Mouse (Mus musculus) liver, embryonic 11.5 days (tissue): ENCODE measurements at regions not wholly inside any gene's neighbourhood (a gene's known extent, or its start where the extent isn't known, plus 50 kb on each side); places are given as distances from the start of the nearest gene placed in this dataset.

ENCODE experiments used
- ATAC-seq: fragments of 200-750 bp; cut with Nextera tagmentation; replicated peaks from 2 replicates; pipeline ENCODE4 v1.8.0; 2017; ENCODE audit warnings: moderate number of reproducible peaks, mild to moderate bottlenecking, moderate TSS enrichment, moderate library complexity; ENCODE audit not compliant: low FRiP score
- DNase-seq: peaks from one replicate; pipeline ENCODE4 v3.0.0-alpha.2; 2017; ENCODE audit warnings: low spot score
- H3K27ac ChIP-seq: fragments of 300-500 bp; sonication (generic); 2 replicates; pipeline ENCODE4 v1.5.1; 2014; ENCODE audit warnings: mild to moderate bottlenecking, low read depth, low read length, control low read depth
- H3K27me3 ChIP-seq: fragments of 300-500 bp; sonication (generic); replicated peaks from 2 replicates; pipeline ENCODE4 v1.6.1; 2014; ENCODE audit warnings: low read length, mixed read lengths; ENCODE audit not compliant: control insufficient read depth, insufficient read depth
- H3K36me3 ChIP-seq: fragments of 300-500 bp; sonication (generic); 2 replicates; pipeline ENCODE4 v1.6.1; 2014; ENCODE audit warnings: mild to moderate bottlenecking, low read length, moderate library complexity, mixed read lengths; ENCODE audit not compliant: control insufficient read depth, insufficient read depth
- H3K4me1 ChIP-seq: fragments of 300-500 bp; sonication (generic); replicated peaks from 2 replicates; pipeline ENCODE4 v1.6.1; 2014; ENCODE audit warnings: low read length, mixed read lengths; ENCODE audit not compliant: control insufficient read depth, insufficient read depth
- H3K4me2 ChIP-seq: fragments of 300-500 bp; sonication (generic); 2 replicates; pipeline ENCODE4 v1.6.1; 2014; ENCODE audit warnings: mild to moderate bottlenecking, control low read depth, moderate library complexity
- H3K4me3 ChIP-seq: fragments of 300-500 bp; sonication (generic); 2 replicates; pipeline ENCODE4 v1.5.1; 2014; ENCODE audit warnings: low read depth, low read length, control low read depth
- H3K9ac ChIP-seq: fragments of 300-500 bp; sonication (generic); 2 replicates; pipeline ENCODE4 v1.6.1; 2014; ENCODE audit warnings: low read depth, low read length, control low read depth
- H3K9me3 ChIP-seq: fragments of 300-500 bp; sonication (generic); 2 replicates; pipeline ENCODE4 v1.6.1; 2016; ENCODE audit warnings: low read length, inconsistent platforms, mixed read lengths; ENCODE audit not compliant: control insufficient read depth
- WGBS: fragments of 180-500 bp; shearing (Covaris S2); extraction: QIAGEN DNeasy Blood & Tissue Kit; methylation state at CpG from one replicate; pipeline ENCODE4 v1.1.7; 2014; 5-methylcytosine and 5-hydroxymethylcytosine counted together

GRCm38 (mm10) chr15:68363058-68363735 is 1862.5 kb upstream of the Lrrc6 start:
- H3K4me1 ChIP-seq, result peaks cover 9% of the 10 kb centered on the region; the same call in 1 of the 2 replicates
- H3K9me3 ChIP-seq, result no peaks in the 10 kb centered on the region
- H3K36me3 ChIP-seq, result no peaks in the 10 kb centered on the region
- DNase-seq (peak; percentile 97), ATAC-seq (peak; percentile 95)
- peak overlapping the region; percentile 90 for H3K27ac ChIP-seq
- H3K4me3 ChIP-seq, result peak overlapping the region; percentile 85
- WGBS, result under 1% methylated on average over 61 of the region's 72 CpGs
- peak overlapping the region; percentile 76 for H3K4me2 ChIP-seq
- peak overlapping the region; percentile 70 for H3K9ac ChIP-seq
- no peaks in the 10 kb centered on the region for H3K27me3 ChIP-seq

DNA sequence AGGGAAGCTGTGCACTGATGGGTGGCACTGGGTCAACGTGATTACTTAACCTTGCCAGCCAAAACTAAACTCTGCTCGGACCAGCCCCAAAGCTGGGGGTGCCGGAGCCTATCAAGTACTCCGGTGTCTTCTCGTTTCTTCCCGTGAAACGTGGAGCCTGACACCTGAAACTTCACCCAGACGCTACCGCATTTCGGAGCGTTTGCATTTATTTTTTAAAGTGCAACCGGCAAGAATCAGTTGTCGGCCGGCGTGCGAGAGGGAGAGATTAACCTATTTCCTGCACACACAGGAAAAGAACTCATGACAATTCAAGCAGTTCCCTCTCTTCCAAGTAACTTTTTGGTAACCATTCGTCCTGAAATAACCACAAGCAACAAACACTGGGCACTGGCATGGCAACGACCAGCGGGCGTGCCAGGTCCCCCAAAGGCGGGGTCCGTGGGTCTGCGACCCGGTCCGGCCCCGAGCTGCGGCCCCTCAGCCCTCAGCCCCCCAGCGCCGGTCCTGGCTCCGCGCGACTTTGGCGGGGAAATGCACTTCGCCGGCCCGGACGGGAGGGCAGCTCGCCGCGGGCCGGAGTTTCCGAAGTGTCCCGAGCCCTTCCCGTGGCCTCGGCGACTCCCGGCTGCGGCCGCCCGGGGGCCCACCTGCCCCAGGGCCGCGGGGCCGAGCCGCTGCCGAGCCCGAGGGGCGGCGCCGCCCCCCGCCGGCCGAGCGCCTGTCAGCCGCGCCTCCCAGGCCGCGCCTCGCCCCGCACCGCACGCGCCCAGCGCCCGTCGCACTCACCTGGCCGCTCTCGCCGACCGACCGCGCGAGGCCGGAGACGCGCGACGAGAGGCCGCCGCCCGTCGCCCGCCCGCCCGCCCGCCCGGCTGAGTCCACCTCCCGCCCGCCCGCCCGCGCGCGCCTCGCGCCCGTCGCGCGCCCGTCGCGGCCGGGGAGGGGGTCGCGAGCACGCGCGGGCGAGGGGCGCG is 1861.7 kb upstream of the Lrrc6 start:
- H3K4me1 ChIP-seq, result peaks cover 9% of the 10 kb centered on the region; the same call in 1 of the 2 replicates
- H3K9me3 ChIP-seq, result no peaks in the 10 kb centered on the region
- ATAC-seq (peak; percentile 49), DNase-seq (peak; percentile 64)
- peak overlapping the region; percentile 85 for H3K4me3 ChIP-seq
- H3K4me2 ChIP-seq, result peak overlapping the region; percentile 76
- H3K27me3 ChIP-seq, result no peaks in the 10 kb centered on the region
- under 1% methylated on average over 63 of the region's 121 CpGs for WGBS
- H3K9ac ChIP-seq, result peak overlapping the region; percentile 70
- H3K27ac ChIP-seq, result peak overlapping the region; percentile 90
- no peaks in the 10 kb centered on the region for H3K36me3 ChIP-seq

GRCm38 (mm10) chr15:68360956-68361908 is 1860.5 kb upstream of the Lrrc6 start:
- Histone ChIP-seq H3K9me3 (no peaks in the 10 kb centered on the region), H3K4me1 (peaks cover 9% of the 10 kb centered on the region; the same call in 1 of the 2 replicates), H3K27me3 (no peaks in the 10 kb centered on the region), H3K27ac (no peak overlapping the region), H3K9ac (peak overlapping the region; percentile 70), H3K4me3 (peak overlapping the region; percentile 85), H3K4me2 (peak overlapping the region; percentile 76), H3K36me3 (no peaks in the 10 kb centered on the region)
- WGBS, result 40% methylated on average over 6 of the region's 6 CpGs
- no peak for ATAC-seq
- no peak for DNase-seq

GRCm38 (mm10) chr15:68359496-68359895 is 1858.8 kb upstream of the Lrrc6 start:
- DNase-seq (no peak), ATAC-seq (no peak)
- no peak overlapping the region for H3K4me2 ChIP-seq
- no peak overlapping the region for H3K27ac ChIP-seq
- WGBS, result 78% methylated on average over 3 of the region's 3 CpGs
- no peak overlapping the region for H3K4me3 ChIP-seq
- no peaks in the 10 kb centered on the region for H3K36me3 ChIP-seq
- H3K27me3 ChIP-seq, result no peaks in the 10 kb centered on the region
- no peak overlapping the region for H3K9ac ChIP-seq
- H3K9me3 ChIP-seq, result no peaks in the 10 kb centered on the region
- peaks cover 9% of the 10 kb centered on the region; the same call in 1 of the 2 replicates for H3K4me1 ChIP-seq

GRCm38 (mm10) chr15:68355957-68356356 is 1855.2 kb upstream of the Lrrc6 start:
- WGBS, result 68% methylated on average over 1 of the region's 1 CpGs
- Histone ChIP-seq H3K9me3 (no peaks in the 10 kb centered on the region), H3K4me2 (no peak overlapping the region), H3K27ac (no peak overlapping the region), H3K36me3 (no peaks in the 10 kb centered on the region), H3K9ac (no peak overlapping the region), H3K4me3 (no peak overlapping the region), H3K4me1 (peaks cover 3% of the 10 kb centered on the region; the same call in 1 of the 2 replicates), H3K27me3 (no peaks in the 10 kb centered on the region)
- DNase-seq (no peak), ATAC-seq (no peak)

GRCm38 (mm10) chr15:68344652-68345051 is 1843.9 kb upstream of the Lrrc6 start:
- ATAC-seq (no peak), DNase-seq (no peak)
- 93% methylated on average over 3 of the region's 3 CpGs for WGBS
- Histone ChIP-seq H3K27me3 (no peaks in the 10 kb centered on the region), H3K4me2 (no peak overlapping the region), H3K27ac (no peak overlapping the region), H3K9ac (no peak overlapping the region), H3K9me3 (no peaks in the 10 kb centered on the region), H3K4me3 (no peak overlapping the region), H3K4me1 (no peaks in the 10 kb centered on the region), H3K36me3 (no peaks in the 10 kb centered on the region)

DNA sequence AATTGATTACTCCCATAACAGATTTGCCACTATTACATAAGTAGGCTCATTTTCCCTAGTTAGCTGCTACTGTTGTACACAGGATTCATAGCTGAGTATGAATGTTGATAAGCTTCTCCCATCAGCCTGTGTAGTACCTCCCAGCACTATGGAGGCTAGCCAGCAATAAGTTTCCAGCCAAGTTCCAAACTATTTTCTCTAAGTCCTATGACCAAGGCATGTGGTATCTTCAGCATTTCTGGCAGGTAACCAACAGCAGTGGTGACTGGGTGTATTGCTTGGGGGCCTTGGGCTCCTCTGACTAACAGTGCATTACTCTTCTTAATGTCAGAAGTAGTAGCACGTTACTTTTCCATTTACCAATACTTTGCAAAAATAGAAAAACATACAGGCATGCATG is 1841.8 kb upstream of the Lrrc6 start:
- Histone ChIP-seq H3K4me3 (no peak overlapping the region), H3K9ac (no peak overlapping the region), H3K36me3 (no peaks in the 10 kb centered on the region), H3K9me3 (no peaks in the 10 kb centered on the region), H3K27ac (no peak overlapping the region), H3K4me1 (no peaks in the 10 kb centered on the region), H3K27me3 (no peaks in the 10 kb centered on the region), H3K4me2 (no peak overlapping the region)
- no peak for DNase-seq
- no peak for ATAC-seq
- 97% methylated on average over 1 of the region's 1 CpGs for WGBS

DNA sequence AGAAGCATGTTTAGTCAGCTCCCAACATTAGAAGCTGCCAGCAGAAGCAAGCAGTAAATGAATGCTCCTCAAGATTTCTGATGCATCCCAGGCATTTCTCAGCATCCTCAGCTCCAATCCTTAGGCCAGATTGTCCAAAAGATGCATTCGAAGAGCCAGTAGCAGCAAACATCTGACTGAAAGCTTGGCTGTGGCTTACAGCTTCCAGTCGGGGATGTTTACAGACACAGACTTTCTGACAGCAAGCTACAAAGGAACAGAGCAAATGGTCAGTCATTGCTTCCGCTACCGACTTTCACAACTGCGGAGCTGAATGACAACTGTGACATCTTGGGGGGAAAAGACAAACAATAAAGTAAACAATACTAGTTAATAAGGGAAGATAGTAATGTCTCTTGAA is 1840.3 kb upstream of the Lrrc6 start:
- H3K9ac ChIP-seq, result no peak overlapping the region
- H3K27me3 ChIP-seq, result no peaks in the 10 kb centered on the region
- no peaks in the 10 kb centered on the region for H3K4me1 ChIP-seq
- 58% methylated on average over 5 of the region's 5 CpGs for WGBS
- DNase-seq, result no peak
- no peak overlapping the region for H3K27ac ChIP-seq
- H3K9me3 ChIP-seq, result no peaks in the 10 kb centered on the region
- H3K4me2 ChIP-seq, result no peak overlapping the region
- H3K4me3 ChIP-seq, result no peak overlapping the region
- no peaks in the 10 kb centered on the region for H3K36me3 ChIP-seq
- ATAC-seq, result no peak
